Mouse (Mus musculus) cerebellum, adult 11-12 months (tissue): ENCODE data around the gene Ccdc157.

Experiments used
- DNase-seq: peaks from one replicate; pipeline ENCODE4 v3.0.0; 2022

Ccdc157 gene

DNA sequence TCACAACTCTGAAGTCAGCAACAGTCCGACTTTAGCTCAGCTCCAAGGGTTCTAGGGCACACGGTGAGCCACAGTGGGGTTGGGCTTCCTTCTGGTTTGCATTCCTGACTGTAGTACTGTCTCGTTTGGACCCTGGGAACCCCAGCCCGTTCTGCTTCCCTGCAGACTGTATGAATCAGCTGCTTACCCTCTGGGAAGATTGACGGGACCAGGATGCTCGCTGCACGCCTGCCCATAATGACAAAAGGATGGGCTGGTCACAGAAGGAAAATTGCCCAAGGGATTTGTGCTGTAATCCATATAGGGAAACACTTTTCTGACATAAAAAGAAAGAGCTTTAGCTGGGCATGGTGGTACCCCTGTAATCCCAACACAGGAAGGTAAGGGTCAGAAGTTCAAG, 61.3 kb downstream of the Ccdc157 start:
- DNase-seq, result no peak

DNA sequence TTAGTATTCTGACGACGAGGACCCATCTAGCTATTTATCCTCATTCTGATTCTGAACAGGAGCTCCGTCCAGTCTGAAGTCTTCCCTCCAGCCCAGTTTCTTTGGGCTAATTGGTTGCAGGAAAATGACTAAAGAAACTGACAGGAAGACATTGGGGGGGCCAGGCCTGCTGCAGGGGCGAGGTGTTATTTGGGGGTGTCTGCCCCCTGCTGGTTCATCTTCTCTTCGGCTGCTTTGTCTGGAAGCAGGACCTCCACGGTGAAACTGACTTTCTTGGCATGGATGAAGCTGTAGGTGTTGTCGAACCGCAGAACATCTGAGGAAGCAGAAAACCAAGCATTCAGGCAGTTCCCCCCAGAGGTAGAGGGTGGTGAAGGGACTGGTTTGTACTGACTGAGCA, 62.0 kb downstream of the Ccdc157 start:
- DNase-seq, result peak; percentile 46

DNA sequence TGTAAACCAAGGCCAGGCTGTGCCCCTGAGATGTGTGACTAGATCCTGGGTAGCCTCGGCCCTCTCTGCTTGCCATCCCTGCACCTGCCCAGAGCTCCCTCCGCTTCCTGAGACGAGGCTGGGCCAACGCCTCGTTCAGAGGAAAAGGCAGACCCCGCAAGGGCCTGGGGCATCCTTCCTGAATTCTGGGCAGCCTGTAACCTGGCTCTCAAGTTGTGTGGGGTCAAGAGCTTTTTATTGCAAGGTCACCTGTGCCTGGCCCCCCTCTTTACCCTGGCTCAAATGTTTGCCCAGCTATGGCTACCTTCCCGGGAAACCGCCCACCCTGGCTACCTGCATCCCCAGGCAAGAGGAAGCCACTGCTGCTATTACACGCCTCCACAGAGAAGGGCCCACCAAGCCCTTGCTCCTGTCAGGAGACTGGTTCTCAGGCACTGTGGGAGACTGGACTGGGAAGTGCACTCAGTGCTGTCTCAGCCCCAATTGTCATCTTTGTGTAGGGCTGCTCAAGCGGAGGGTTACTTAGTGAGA, 62.9 kb downstream of the Ccdc157 start:
- peak; percentile 69 for DNase-seq

DNA sequence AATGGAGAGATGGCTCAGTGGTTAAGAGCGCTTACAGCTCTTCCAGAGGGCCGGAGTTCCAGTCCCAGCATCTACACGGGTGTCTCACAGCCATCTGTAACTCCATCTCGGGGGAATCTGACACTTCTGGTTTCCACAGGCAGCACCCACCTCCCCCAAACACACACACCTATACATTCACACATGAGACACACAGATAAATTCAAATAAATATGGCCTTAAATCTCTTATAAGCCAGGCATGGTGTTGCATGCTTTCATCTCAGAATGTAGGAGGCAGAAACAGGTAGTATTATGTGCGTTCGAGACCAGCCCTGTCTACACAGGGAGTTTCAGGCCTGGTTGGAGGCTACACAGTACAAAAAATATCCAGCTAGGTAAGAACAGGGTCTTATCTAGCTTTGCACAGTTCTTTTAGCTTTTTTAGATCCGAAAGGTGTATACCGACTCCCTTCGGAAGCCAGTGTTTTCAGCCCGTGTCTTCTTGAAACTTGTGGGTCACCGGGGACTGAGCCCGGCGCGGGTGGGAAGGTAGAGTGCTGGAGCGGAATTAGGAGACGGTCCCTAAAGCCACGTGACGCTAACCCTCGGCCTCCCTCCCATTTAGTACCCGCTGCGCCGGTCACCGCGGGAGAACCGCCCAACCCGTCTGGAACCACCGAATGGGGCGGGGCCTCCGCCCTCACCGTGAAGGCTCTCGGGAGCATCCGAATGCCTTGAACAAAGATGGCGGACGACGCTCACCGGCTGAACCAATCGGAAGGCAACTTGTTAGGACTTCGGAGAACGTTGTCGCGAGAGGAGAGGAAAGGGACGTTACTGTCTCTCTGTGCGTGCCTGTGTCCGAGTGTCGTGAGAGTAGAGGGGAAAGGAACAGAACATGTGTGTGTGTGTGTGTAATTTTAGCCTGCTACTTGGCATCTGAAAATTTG, 63.8 kb downstream of the Ccdc157 start:
- DNase-seq, result peak; percentile 99

DNA sequence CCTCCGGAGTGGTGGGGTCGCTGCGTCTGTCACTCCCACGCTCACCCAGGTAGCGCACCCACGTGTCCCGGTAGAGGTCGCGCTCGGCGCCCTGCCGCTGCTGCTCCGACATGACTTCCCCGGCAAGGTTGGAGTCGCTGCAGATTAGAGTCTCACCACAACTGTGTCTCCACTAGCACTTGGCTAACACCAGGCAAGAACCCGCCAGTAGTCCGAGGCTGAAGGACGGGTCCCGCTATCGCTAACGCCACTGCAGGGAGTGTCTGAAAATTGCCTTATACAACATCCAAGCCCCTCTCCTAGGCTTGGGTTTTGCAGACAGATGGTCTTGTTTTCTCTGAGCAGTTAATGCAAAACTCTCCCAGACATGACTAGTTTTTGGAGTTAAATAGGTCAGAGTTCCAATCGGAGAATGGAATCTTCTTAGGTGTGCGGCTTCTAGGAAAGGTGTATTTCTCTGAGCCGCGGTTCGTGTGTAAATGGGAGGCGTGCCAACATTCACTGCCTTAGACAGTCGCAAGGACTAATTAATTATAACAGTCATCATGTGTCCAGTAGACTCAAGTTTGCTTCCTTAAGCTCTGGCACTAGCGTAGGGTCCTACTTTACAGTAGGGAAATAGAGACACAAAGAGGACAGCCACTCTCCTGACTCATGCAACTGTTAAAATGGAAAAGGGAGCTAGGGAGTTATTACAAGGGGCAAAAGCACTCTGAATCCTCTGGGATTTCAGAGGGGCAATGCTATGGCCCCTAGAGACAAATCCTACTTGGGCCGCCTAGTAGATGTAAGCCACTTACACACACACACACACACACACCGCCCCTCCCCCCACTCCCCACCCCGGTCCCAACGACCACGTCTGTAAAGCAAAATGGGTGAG, 64.7 kb downstream of the Ccdc157 start, which contains the start of gene Mtfp1:
Gene Mtfp1 (minus strand): TSS at position 275 of the 883 bp plus-strand sequence.
- DNase-seq, result peak; percentile 75

DNA sequence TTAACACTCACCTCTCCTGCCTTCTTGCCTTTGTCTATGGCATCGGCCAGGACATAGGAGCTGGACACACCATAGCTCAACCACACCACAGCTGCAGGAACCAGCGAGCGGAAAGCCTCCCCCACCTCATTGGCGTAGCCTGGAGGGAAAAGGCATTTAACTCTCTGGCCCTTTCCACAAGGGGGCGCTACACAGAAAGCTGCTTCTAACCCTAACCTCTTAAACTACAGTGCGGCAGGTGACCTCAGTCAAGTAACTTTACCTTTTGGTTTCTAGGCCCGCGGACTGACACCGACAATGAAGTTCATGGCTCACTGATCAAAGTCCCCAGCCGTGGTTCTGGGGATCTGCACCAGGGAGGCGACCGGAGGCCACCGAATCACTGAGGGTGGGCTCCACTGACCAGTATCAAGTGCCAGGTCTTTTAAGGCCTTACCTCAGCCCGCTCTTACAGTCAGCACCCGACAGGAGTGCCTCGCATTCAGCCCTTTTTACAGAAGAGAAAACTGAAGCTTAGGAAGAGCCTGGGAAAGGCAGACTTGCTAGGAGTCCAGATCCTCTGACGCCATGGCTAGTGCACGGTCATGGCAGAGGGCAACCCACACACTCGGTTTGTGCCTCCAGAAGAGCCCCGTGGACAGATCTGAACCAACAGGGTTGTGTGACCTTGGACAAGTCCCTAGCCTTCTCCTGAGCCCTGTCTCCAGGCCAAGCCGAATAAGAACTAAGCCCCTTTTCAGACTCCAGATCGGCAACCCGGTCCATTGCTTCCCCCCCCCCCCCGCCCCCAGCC, 65.5 kb downstream of the Ccdc157 start:
- peak; percentile 67 for DNase-seq

DNA sequence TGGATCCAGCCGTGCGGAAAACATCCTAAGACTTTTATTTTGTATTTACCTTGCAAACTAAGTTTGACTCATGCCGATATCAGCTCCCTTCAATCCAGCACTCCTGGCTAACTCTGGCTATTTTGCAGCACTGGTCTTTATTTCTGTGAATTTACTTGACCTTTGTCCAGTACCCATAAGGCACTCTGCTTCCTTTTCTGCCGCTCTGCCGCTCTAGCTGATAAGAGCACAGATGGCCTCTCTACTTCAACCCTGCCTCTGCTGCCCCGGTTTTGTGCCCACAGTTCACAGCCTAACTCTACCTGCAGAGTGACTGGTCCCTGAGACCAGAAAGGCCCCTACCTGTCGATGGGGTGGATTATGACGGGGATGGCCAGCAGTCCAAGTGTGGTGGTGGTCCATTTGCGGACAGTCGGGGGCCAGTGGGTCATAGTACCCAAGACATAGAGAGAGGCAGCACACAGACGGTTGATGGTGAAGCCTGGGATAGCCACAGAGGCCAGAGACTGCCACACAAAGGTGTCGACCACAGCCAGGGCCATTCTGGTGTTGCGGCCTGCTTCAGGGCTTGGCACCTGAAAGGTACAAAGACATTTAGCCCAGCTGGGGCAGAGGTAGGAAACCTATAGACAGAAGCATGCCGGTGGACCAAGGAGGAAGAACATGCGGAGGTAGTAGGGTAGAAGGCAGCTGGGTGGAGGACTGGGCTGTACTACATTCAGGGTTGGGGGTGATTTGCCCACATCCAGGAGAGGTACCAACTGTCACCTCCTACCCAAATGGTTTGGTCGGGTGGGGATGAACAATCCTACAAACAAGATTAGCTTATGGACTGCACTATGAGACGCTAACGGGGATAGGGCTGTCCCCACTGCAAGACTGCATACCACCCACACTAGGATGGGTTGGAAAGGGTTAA, 66.4 kb downstream of the Ccdc157 start:
- peak; percentile 55 for DNase-seq
